Mouse (Mus musculus) mouse embryonic stem cell (cell line): ENCODE results near the gene G6pc2.

Experiments used
- in situ Hi-C, 2 experiments: fragments of 300-500 bp; cut with MboI; formaldehyde crosslinking; loops; 1 replicate in 1 of 2; 3 replicates in 1 of 2; pipeline ENCODE4 v1.14.3; 2019 to 2020; ENCODE audit warnings: low sequenced_read_pairs in 2 of 2, low pct_unique_long_range_greater_than_20kb in 1 of 2, mixed read lengths in 1 of 2; ENCODE audit not compliant: unreplicated experiment in 1 of 2

G6pc2 gene

DNA sequence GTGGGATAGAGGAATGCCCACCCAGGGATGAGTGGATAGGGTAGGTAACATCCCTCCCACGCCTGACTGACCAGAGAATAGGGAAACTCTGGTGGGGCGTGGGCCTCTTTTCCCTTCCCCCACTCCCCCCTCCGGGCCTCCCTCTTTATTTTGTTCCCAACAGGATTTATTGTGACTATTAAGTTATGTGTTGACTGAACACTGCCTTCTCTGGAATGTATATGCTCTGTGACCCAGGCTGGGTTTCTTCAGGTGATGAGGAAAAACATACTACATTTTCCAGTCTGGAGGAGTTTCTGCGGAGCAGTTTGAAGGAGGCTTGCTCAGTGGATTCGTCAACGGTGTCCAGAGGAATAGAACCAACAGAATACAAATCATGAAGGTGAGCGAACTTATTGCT, at the start of gene G6pc2:
G6pc2 (plus strand) TSS at position 301 of the 400 bp plus-strand sequence.
- in situ Hi-C loops = no loop called here

DNA sequence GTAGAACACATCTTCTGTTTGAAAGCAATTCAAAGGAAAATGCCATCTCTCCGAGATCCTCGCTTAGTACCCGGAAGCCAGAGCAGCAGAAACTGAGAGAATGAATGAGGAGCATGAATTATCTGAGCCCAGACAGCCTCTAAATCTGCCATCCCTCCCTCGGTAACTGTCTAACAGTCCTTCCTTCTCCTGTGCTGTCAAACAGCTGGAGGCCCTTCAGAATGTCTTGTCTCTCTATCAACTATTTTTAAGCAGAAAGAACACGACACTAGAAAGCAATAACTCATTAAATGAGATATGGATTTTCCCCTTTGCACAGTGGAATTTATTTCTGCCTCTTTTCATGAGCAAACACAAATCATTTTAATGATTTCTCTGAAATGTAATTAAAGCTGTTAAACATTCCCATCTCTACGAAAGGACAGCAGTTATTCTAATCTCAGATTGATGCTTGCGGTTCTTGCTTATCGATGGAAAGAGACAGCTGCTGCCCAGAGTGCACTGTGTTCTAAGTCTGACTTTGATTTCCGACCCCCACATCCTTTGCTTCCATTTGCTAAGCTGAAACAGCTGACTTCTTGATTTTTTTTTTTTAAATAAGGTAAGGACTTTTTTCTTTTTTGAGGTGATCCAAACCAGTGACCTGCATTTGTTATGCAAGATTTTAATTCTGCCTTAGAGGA, 40.3 kb upstream of the G6pc2 start:
- in situ Hi-C loops = no loop called here

DNA sequence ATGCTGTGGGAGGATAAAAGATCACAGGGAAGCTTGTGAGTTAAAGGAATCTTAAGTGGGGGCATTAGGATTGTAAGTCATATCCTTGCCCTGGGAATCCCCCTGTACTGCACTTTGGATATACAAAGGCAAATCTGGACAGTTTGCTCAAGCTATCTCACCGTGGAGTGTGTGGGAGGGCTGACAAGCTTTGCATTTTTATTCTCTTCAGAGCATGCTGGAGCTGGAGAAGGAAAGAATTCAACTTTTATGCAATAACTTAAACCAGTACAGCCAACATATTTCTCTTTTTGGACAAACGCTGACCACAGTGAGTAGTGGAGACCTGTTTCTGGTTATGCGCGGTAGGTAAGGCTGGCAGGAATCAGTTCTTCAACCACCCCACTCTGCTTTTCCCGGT, 35.6 kb upstream of the G6pc2 start:
- in situ Hi-C loops = no loop called here

DNA sequence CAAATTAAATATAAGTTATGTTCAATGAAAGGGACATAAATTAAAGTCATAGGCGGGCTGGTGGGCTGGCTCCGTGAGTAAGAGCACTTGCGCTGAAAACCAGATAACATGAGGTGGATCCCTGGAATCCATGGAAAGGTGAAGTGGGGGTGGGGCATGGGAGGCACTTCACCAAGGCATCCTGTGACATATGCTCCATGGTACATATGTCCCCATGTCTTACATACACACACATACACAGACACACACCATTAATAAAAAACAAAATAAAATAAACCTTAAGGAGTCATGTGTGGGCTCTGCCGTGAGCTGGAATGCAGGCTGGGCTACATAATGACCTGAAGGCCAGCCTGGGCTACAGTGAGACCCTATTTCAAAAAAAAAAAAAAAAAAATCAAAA, 31.2 kb upstream of the G6pc2 start:
- in situ Hi-C loops = no loop called here

DNA sequence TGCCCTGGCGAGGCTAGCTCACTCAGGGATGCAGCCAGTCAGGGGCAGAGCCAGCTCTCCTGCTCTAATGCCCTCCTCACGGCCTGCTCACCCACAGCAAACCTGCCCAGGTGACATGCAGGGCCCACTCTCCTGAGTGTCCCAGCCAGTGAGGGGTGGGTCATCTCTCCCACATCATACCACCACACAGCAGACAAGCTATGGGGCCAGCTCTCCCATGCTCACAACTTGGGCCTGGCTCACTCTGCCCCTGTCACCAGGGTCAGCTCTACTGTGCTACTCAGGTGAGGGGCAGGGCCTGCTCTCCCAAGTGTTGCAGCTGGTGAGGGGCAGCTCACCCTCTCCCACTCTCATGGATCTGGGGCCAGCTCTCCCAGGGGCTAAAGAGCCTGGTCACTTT, 22.9 kb upstream of the G6pc2 start:
- in situ Hi-C loops = no loop called here

DNA sequence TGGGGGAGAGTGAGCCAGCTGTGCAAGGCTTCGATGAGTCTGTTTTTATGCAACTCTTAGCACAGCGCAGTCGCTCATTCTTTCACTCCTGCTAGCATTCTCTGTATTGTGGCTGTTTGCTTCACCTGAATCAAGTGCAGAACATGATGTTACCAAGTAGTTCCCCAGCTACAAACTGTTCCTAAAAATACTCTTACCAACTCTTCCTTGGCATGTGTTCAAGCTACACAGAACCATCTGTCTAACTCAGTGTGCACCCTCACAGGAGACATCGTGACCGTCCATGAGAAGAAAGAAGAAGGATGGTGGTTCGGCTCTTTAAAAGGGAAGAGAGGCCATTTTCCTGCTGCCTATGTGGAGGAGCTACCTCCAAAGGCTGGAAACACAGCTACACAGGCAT, 22.1 kb upstream of the G6pc2 start:
- in situ Hi-C loops = no loop called here

DNA sequence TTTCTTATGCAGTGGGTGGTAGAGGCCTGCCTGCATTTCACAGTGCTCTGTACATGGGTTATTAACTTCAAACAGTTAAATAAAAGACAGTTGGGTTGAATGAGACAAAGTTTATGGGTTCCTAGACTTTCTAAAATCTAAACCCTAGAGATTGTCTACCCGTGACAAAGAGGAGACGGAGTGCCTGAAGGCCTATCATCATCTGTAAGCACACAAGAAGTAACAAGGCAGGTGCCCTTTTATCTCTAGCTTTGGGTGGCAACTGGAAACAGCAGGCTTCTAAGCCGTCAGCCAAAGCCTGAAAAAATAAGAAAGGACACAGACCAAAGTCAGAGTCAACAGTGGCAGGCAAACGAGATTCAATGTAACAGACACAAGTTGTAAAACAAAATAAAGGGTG, 21.7 kb upstream of the G6pc2 start:
- in situ Hi-C loops = no loop called here

DNA sequence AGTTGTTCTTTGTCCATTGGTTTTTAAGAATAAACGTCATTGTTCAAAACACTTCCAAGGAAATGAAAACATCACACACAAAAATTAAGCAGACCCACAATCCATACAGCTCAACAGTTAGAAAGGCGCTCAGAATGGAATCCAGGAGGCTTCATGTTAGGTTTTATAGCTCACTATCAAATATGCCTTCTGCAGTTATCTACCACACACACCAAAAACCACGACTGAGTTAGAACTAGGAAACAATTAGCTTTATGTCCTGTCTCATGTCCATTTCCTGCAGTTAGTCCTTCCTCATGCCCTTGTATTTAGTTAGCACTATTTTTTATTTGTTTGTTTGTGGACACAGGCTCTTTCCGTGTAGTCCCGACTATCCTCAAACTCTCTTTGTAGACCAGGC, 19.8 kb upstream of the G6pc2 start:
- in situ Hi-C loops = no loop called here

DNA sequence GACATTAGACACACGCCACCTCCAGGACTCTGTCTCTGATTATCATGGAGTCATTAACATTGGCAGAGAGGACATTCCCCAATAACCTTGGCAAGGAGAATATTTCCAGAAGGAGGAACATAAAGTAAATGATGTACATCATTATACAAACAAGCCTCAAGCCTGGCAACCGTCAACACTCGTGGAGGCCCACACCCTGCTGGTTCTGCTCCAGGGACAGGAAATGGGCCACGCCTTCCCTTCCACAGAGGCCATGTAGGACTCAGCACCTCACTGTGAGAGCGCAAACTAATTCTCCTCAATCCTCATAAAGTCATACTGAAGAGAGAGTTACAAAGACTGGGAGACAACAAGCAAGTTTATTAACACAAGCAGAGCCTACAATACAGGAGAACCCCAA, 17.3 kb upstream of the G6pc2 start:
- in situ Hi-C loops = no loop called here

DNA sequence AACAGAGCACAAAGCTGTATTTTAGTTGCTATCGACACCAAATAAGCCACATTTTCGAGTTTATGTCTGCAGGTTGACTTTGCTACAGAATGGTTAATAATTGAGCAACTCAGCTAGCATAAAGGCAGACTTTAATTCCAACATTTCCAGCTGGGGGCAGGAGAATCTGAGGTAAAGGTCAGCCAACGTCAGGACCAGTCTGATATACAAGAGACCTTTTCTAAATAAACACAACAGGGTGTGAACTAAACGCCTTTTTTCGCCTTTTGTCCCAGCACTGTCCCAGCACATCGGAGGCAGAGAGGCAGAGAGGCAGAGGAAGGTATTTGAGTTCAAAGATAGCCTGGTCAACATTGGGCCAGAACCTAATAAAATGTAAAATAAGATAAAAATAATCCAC, 5.7 kb upstream of the G6pc2 start:
- in situ Hi-C loops = no loop called here

DNA sequence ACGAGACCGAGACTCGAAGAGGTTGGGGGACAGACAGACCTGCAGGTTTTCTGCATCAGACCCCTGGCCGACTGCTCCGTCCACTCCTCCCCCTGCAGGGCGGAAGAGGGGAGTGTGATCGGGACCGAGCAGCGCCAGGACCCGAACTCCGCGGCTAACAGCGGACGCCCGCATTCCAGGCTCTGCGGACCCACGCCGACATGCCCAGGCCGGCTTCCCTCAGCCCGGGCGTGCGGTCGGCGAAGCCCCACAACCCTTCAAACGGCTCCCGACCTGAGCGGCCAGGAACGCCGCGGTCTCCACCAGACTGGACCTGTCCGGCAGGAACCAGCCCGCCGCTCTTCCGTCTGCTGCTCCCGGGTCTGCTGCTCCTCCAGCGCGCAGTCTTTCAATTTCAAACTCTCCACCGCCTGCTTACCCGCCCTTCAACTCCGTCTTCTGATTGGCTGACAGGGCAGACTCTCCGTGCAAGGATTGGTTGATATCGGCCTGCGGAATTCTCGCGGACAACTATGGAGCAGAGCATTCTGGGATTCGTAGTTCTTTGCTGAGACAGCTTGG, 5.0 kb upstream of the G6pc2 start, which contains the start of gene Spc25:
Spc25 (minus strand) TSS at position 404 of the 561 bp plus-strand sequence.
- in situ Hi-C loops = no loop called here

DNA sequence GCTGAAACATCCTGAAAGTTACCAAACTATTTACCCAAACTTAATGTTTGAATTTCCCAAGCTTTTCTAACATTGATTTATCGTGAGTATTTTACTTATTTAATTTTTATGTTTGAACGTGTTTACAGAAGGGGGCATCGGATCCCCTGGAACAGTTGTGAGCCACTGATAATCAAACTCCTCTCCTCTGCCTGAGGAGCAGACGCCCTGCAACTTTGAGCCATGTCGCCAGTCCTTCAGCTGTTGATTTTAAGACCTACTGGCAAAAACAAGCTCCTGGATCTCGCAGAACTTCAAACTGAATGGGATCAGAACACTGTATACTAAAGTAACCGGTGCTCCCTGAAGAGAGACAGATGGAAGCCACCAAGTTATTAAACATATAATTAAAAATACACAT, 4.3 kb upstream of the G6pc2 start:
- in situ Hi-C loops = no loop called here

DNA sequence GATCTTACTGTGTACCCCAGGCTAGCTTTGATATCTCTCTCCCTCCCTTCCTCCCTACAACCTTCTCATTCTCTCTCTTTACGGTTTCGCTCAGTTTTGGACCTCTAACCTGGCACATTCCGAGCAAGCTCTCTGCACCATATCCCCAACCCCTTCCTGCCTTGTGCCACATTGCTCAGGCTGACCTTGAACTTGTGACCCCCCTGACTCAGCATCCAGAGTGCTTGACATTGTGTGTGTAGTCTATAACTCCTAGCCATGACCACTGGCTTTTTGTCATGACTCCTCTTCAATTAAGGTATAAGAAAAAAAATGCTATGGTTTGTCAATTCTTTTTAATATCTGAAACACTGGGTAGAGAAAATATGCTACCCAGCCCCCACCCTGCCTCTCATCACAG, 1.2 kb upstream of the G6pc2 start:
- in situ Hi-C loops = no loop called here

DNA sequence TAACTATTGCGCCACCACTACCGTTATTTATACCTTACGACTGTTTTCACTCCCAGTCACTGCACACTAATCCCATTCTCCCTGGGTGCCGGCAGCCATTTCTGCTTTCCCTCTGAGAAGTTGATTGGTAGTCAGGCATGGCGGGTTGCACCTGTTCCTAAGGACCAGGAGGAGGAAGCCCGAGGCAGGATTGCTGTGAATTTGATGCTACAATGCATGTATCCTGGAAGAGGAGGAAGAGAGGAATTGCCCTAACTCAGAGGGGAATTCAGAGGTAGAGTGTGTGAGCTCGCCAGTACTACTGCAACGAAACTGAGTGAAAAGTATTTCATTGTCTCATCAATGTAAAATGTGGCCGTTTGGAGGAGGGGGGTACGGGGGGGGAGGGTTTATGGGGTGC, 1.8 kb downstream of the G6pc2 start:
- in situ Hi-C loops = no loop called here

DNA sequence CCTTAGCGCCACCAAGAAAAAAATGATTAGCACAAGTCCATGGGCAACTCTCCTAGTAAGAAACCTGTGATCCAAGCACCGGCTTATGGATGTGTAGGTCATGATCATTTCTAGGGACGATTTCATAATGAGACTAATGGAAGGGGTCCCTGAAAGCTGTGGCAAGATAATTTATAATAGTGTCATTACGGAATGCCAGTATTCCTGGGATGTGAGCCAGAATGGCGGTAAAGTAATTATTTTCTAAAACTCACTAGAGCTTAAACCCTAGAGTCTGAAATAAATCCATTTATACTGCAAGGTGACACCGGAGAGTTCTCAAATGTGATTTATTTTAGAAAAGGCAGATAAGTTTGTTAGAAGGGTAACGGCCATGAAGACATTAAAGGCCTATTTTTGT, 4.4 kb downstream of the G6pc2 start:
- in situ Hi-C loops = no loop called here

DNA sequence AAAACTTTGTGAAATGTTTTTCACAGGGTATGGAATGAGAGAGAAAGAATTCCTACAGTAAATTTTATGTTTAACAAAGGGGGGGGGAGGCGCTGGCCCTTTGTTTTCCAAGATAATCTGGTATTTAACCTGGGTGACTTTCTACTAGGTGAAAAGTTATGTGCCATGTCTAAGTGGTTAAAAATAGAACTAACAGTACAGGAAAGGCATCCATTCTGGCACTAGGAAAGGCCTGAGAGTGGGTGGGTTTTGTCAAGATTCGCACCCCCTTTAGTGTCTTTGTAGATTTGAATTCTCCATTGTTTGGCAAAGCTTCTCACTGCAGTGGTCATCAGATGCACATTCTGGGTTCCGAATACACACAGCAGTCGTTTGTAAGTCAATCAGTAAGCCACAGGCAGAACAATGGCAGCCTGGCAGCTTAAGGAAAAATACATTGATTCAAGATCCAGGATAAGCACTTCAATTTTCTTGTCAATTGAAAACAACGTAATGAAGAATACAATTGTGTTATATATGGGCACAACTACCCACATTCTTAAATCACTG, 11.1 kb downstream of the G6pc2 start:
- in situ Hi-C loops = no loop called here

DNA sequence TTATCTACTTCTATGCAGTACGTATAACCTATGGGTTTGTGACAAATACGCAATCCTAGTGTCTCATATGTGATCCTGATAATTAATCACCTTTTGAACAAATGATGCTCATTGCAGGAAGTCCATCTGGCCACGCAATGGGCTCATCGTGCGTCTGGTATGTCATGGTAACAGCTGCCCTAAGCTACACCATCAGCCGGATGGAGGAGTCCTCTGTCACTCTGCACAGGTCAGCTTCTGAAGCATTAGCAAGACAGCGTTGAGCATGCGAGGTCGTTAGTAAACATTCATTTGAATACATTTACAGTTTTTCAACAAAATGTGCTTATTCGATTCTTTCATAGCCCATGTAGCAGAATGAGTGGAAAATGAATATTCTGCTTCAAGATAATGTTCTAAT, 11.9 kb downstream of the G6pc2 start:
- in situ Hi-C loops = no loop called here

DNA sequence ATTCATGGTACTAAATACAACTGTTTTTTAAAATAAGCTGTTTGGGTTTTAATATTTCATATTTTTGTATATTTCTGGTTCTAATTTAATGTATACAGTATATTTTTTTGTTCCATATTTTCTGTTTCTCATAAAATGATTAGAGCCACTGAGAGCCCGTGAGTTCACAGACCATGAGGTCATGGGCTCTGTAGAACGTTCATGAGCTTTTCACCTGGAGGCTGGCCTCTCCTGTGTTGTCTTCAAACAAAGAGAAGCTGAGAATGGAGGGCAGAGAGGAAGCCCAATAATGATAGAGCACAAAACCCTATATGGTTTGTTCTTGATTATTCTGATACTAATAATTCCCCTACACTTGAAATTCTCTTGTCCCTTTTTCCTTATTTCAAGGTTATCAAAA, 13.9 kb downstream of the G6pc2 start:
- in situ Hi-C loops = no loop called here

DNA sequence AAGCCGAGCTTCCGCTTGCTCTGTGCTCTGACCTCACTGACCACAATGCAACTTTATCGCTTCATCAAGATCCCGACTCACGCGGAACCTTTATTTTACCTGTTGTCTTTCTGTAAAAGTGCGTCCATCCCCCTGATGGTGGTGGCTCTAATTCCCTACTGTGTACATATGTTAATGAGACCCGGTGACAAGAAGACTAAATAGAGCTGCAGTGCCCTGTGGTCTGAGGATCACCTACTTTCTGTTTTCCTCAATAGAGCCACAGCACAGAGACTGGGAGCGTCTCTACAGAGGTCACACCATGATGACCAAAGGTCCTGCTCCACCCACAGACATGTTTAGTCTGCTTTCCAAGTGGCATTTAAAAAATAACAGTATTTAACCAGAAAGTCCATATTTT, 16.0 kb downstream of the G6pc2 start:
- in situ Hi-C loops = no loop called here

DNA sequence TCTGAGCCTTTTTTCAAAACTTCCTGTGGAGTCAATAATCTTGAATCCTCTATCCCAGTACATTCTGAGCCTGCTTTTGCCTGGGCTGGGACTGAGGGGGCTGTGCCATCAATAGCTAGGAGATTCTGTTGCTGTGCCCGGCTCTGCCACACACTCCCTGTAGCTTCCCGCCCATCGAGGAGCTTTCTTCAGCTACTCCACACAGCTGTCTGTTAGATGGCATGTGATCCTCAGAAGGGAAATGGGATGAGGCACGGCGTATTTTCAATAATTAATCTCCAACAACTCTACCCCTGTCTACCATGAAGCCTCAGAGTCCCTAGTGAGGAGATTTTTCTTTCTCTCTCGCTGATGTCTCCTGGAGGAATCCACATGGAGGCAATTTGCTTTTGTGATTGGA, 17.8 kb downstream of the G6pc2 start:
- in situ Hi-C loops = no loop called here
